Comparison of ENCODE assay signal across 11 mouse cellular contexts in the genomic region with DNA sequence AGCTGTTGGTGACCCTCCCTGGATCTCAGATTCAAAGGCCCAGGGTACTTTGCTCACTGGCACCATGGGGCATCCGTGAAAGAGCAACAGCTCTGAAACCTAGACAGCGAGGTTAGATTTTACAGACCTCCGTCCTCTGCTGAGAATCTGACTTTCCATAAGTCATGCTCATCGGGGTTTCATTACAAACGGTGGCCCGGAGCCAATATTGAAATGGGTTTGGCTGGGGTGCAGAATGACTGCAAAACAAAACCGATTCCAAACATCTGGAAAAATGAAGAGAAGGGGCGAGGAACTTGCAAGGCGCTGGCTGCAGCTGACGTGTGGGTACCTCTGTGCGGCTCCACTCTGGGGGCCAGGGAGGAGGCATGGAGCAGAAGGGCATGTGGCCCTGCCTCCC. TPM values are rescaled to one million over a fixed set of nuclear protein-coding genes. Genes with fewer than 3 reads are reported as not detected.
DNase-seq lines count a peak whose midpoint lies in the region; ATAC-seq and TF ChIP-seq lines count a peak whose summit lies in the region.
"Had no signal": no experiment of that assay in that cellular context is flagged by ENCODE, and none has a peak within 500 bp of the region (broad histone marks: within the 10 kb centered on the region; RNA-seq: fewer than 3 reads in every experiment).

No protein-coding gene starts in this region.

- no peaks in the 10 kb centered on the region for H3K27me3 ChIP-seq in embryonic facial prominence, embryonic 12.5 days
- H3K27me3 ChIP-seq in limb, embryonic 15.5 days, result no peaks in the 10 kb centered on the region
- H3K27me3 ChIP-seq: midbrain, embryonic 13.5 days had no signal

- H3K36me3 ChIP-seq in embryonic facial prominence, embryonic 12.5 days, result peaks cover 59% of the 10 kb centered on the region
- H3K36me3 ChIP-seq in limb, embryonic 15.5 days, result peaks cover 45% of the 10 kb centered on the region

- peak overlapping the region; percentile 79 for H3K27ac ChIP-seq in left cerebral cortex, adult 2 months
- H3K27ac ChIP-seq in embryonic facial prominence, embryonic 12.5 days, result peak overlapping the region; percentile 68
- H3K27ac ChIP-seq in limb, embryonic 15.5 days, result peak overlapping the region; percentile 89

- no peak overlapping the region for H3K9ac ChIP-seq in embryonic facial prominence, embryonic 12.5 days
- no peak overlapping the region for H3K9ac ChIP-seq in limb, embryonic 15.5 days
- H3K9ac ChIP-seq: forebrain, postnatal 0 days; midbrain, embryonic 13.5 days had no signal

- 41% methylated on average over 11 of the region's 11 CpGs for WGBS in embryonic facial prominence, embryonic 12.5 days
- WGBS in limb, embryonic 15.5 days, result 26% methylated on average over 11 of the region's 11 CpGs

- no peak overlapping the region for H3K4me2 ChIP-seq in embryonic facial prominence, embryonic 12.5 days (replicated peaks)
- H3K4me2 ChIP-seq in limb, embryonic 15.5 days, result 0 out of 2 replicates have a peak overlapping the region, but pooled peaks have one; percentile 6
- H3K4me2 ChIP-seq: midbrain, embryonic 13.5 days had no signal

- no peaks in the 10 kb centered on the region for H3K9me3 ChIP-seq in embryonic facial prominence, embryonic 12.5 days
- no peaks in the 10 kb centered on the region for H3K9me3 ChIP-seq in limb, embryonic 15.5 days
- H3K9me3 ChIP-seq: midbrain, embryonic 13.5 days had no signal

- no peak overlapping the region for H3K4me3 ChIP-seq in left cerebral cortex, adult 2 months
- H3K4me3 ChIP-seq in embryonic facial prominence, embryonic 12.5 days, result no peak overlapping the region
- no peak overlapping the region for H3K4me3 ChIP-seq in limb, embryonic 15.5 days
- H3K4me3 ChIP-seq: midbrain, embryonic 13.5 days had no signal

- ATAC-seq in embryonic facial prominence, embryonic 12.5 days (ENCODE audit: insufficient number of reproducible peaks, insufficient read depth, low FRiP score, low TSS enrichment), result no peak; the same call in 1 of the 2 replicates
- peak; percentile 61; the same call in 1 of the 2 replicates for ATAC-seq in limb, embryonic 15.5 days (ENCODE audit: insufficient number of reproducible peaks, low FRiP score, low TSS enrichment, low read depth)

- no peak for DNase-seq in left cerebral cortex, adult 2 months (ENCODE audit: extremely low spot score in 1 of 2, low spot score in 2 of 2)
- DNase-seq in left cerebral cortex, postnatal 10 days (ENCODE audit: extremely low spot score in 1 of 2, low spot score in 2 of 2), result no peak
- DNase-seq in gastrocnemius, postnatal 25 days, result peak; percentile 64
- DNase-seq in adrenal gland, postnatal 25 days, result no peak
- DNase-seq in cerebellum, adult 9-10 months, result no peak
- DNase-seq: forebrain, postnatal 0 days; spleen, adult 18-20 months had no signal

- peaks cover 60% of the 10 kb centered on the region for H3K4me1 ChIP-seq in embryonic facial prominence, embryonic 12.5 days
- H3K4me1 ChIP-seq in limb, embryonic 15.5 days, result peaks cover 85% of the 10 kb centered on the region

- TF ChIP-seq CTCF in left cerebral cortex, adult 2 months (IDR thresholded peaks at IDR 0.05), result no peak

- intact Hi-C loops in left cerebral cortex, adult 2 months (cut with DNase I), result loop anchor here (5.0 kb wide), 1 partner anchor 106 kb away; the partner anchor contains the start of gene Smad3
- intact Hi-C loops in left cerebral cortex, postnatal 10 days (cut with DNase I), result loop anchor here (5.0 kb wide), 1 partner anchor 186 kb away; no protein-coding TSS in a partner anchor

RNA-seq across cellular contexts. Expression of gene Aagab, which starts 49.1 kb away (rescaled TPM):
- 10 to 100 TPM; 52.8 to 54.2 TPM for total RNA-seq in left cerebral cortex, adult 2 months (2021)
- 10 to 100 TPM; 47.9 to 56.2 TPM for total RNA-seq in left cerebral cortex, postnatal 10 days (2021)
- 28.7 and 28.9 TPM in 2 replicates for polyA plus RNA-seq in embryonic facial prominence, embryonic 12.5 days (2016; fragmentation: Nextera tagmentation; extraction: Ambion mirVana)
- total RNA-seq in gastrocnemius, postnatal 25 days (2021), result 10 to 100 TPM; 10.1 to 12.4 TPM
- 25.7 and 30.5 TPM in 2 replicates for polyA plus RNA-seq in limb, embryonic 15.5 days (2015; fragmentation: Nextera tagmentation; extraction: Ambion mirVana)
- 26.6 and 33.1 TPM in 2 replicates for total RNA-seq in adrenal gland, postnatal 25 days (2021)

RNA-seq across cellular contexts. Expression of gene Iqch, which starts 49.3 kb away (rescaled TPM):
- not detected for total RNA-seq in left cerebral cortex, adult 2 months (2021)
- not detected for total RNA-seq in left cerebral cortex, postnatal 10 days (2021)
- 0.08 and 0.14 TPM in 2 replicates for polyA plus RNA-seq in embryonic facial prominence, embryonic 12.5 days (2016; fragmentation: Nextera tagmentation; extraction: Ambion mirVana)
- total RNA-seq in gastrocnemius, postnatal 25 days (2021), result not detected
- polyA plus RNA-seq in limb, embryonic 15.5 days (2015; fragmentation: Nextera tagmentation; extraction: Ambion mirVana), result 0.06 and 0.13 TPM in 2 replicates
- 0.15 TPM in 1 of 2 replicates, not detected in the other for total RNA-seq in adrenal gland, postnatal 25 days (2021)
- total RNA-seq: left cerebral cortex, adult 18-20 months had no signal
